Mouse (Mus musculus) gastrocnemius, adult 8-10 months (tissue): ENCODE data around the gene Tnfsf12. TPM values are rescaled to one million over a fixed set of nuclear protein-coding genes. Genes with fewer than 3 reads are reported as not detected.

Experiments used
- DNase-seq, 2 experiments: peaks; one replicate each; pipeline ENCODE4 v3.0.0; 2022; ENCODE audit warnings: low spot score in 2 of 2
- microRNA-seq: library from miRNA; unstranded; fragments of <30 nt; microRNA quantifications from one replicate; pipeline ENCODE4 v1.2.0, GENCODE M21; 2022
- total RNA-seq, 4 experiments: library from RNA; stranded (reverse); gene quantifications; 2 replicates each; pipeline ENCODE4 v1.2.4; 2022

The Tnfsf12 gene
- total RNA-seq, 4 experiments from 2014 or later, result 6.0 to 9.0 (median 7.1) TPM

DNA sequence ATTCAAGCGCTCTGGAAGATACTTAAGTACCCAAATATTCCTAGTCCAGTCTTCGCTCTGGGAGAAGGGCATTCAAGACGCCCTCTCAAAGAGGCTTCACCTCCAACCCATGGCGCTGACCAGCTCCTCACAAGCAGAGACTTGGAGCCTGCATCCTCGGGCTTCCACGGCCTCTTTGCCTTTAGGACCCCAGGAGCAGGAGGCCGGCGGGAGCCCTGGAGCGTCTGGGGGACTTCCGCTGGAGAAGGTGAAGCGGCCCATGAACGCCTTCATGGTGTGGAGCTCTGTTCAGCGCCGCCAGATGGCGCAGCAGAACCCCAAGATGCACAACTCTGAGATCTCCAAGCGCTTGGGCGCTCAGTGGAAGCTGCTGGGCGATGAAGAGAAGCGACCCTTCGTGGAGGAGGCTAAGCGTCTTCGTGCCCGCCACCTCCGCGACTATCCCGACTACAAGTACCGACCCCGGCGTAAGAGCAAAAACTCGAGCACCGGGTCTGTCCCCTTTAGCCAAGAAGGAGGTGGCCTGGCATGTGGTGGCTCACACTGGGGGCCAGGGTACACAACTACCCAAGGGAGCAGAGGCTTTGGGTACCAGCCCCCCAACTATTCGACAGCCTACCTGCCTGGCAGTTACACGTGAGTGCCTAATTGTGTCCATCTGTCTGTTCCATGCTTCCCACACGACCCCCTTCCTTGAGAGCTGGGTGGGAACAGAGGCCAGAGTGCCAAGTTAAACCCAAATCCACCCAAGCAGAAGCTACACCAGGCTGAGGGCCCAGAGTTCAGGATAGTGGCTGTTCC, 40.2 kb downstream of the Tnfsf12 start, which contains the start of gene Sox15:
Sox15 (plus strand) TSS at position 51 of the 801 bp plus-strand sequence.
- no peak for DNase-seq

DNA sequence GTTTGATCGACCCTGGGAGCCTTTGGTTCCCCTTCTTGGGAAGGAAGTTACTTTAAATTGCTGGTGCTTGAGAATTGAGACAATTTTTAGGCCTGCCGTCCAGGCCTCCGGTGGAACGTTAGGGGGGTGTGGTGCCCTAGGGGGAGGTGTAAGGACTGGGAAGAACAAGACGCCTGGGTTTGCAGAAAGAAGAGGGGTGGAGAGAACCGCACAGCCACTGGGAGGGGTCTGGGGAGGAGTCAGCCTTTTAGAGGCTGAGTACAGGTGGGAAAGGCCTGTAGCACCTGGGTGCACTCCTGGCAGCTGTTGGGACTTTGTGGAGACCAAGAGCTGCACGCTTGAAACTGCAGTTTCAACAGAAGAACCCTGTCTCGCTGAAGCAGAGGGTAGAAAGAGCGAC, 40.9 kb downstream of the Tnfsf12 start:
- DNase-seq, result no peak

- DNase-seq, result no peak
Measured at GRCm38 (mm10) chr11:69653399-69653798, 42.2 kb downstream of the Tnfsf12 start.

- no peak for DNase-seq
Measured at GRCm38 (mm10) chr11:69645860-69646259, 49.8 kb downstream of the Tnfsf12 start.

Small RNA genes lying within 50 kb of the gene (microRNA-seq; reads per million reads assigned to microRNA genes)
- gene Mir1934, result 4.2 reads per million

Other genes starting within 250 kb of the Tnfsf12 start
- gene Dnah2, start 146.7 kb downstream of the Tnfsf12 start, total RNA-seq, result under 1 TPM in 3 of 4 experiments, not detected in 1; 0.02 to 0.68 (median 0.05) TPM
- gene Efnb3, start 135.6 kb downstream of the Tnfsf12 start, total RNA-seq, result under 1 TPM; 0.31 to 0.46 (median 0.35) TPM
- 1 to 10 TPM; 3.3 to 4.4 (median 3.7) TPM for gene Wrap53, start 115.6 kb downstream of the Tnfsf12 start, total RNA-seq
- 10 to 100 TPM; 12.6 to 17.2 (median 13.8) TPM for gene Trp53, start 115.5 kb downstream of the Tnfsf12 start, total RNA-seq
- 100 to 1,000 TPM; 333 to 372 (median 353) TPM for gene Atp1b2, start 89.9 kb downstream of the Tnfsf12 start, total RNA-seq
- not detected for gene Shbg, start 77.9 kb downstream of the Tnfsf12 start, total RNA-seq
- gene Sat2, start 73.8 kb downstream of the Tnfsf12 start, total RNA-seq, result 1 to 10 TPM; 1.4 to 3.8 (median 2.7) TPM
- 100 to 1,000 TPM; 104 to 114 (median 108) TPM for gene Fxr2, start 62.9 kb downstream of the Tnfsf12 start, total RNA-seq
- gene Sox15, start 40.5 kb downstream of the Tnfsf12 start, total RNA-seq, result not detected
- gene Mpdu1, start 33.2 kb downstream of the Tnfsf12 start, total RNA-seq, result 1 to 10 TPM; 7.3 to 8.8 (median 8.3) TPM
- 1 to 10 TPM in 3 of 4 experiments, under 1 TPM in 1; 0.73 to 3.7 (median 1.4) TPM for gene Cd68, start 29.7 kb downstream of the Tnfsf12 start, total RNA-seq
- gene Eif4a1, start 23.4 kb downstream of the Tnfsf12 start, total RNA-seq, result 100 to 1,000 TPM in 1 of 4 experiments, 10 to 100 TPM in 3; 81.9 to 109 (median 91.5) TPM
- gene Senp3, start 13.8 kb downstream of the Tnfsf12 start, total RNA-seq, result 10 to 100 TPM; 25.7 to 29.4 (median 28.3) TPM
- gene Tnfsf13, start 10.1 kb downstream of the Tnfsf12 start, total RNA-seq, result under 1 TPM in 3 of 4 experiments, not detected in 1; 0.48 to 0.56 (median 0.54) TPM
- gene Tnfsfm13, start 249 bp upstream of the Tnfsf12 start, total RNA-seq, result 1 to 10 TPM; 1.3 to 1.7 (median 1.6) TPM
- 10 to 100 TPM; 27.8 to 38.4 (median 35.3) TPM for gene Polr2a, start 62.8 kb upstream of the Tnfsf12 start, total RNA-seq
- not detected for gene Slc35g3, start 66.1 kb upstream of the Tnfsf12 start, total RNA-seq
- gene Zbtb4, start 70.1 kb upstream of the Tnfsf12 start, total RNA-seq, result 10 to 100 TPM; 35.6 to 40.3 (median 38.5) TPM
- gene Chrnb1, start 100.1 kb upstream of the Tnfsf12 start, total RNA-seq, result 10 to 100 TPM; 25.2 to 33.8 (median 28.9) TPM
- gene Fgf11, start 106.0 kb upstream of the Tnfsf12 start, total RNA-seq, result 1 to 10 TPM; 2.5 to 5.8 (median 4.0) TPM
- under 1 TPM; 0.17 to 0.31 (median 0.24) TPM for gene Tmem102, start 109.8 kb upstream of the Tnfsf12 start, total RNA-seq
- gene Gm39566, start 119.4 kb upstream of the Tnfsf12 start, total RNA-seq, result not detected
- gene Spem2, start 122.6 kb upstream of the Tnfsf12 start, total RNA-seq, result not detected
- gene Spem1, start 126.3 kb upstream of the Tnfsf12 start, total RNA-seq, result not detected
- 1 to 10 TPM; 1.3 to 2.4 (median 1.7) TPM for gene Nlgn2, start 141.9 kb upstream of the Tnfsf12 start, total RNA-seq
- gene Tmem256, start 142.7 kb upstream of the Tnfsf12 start, total RNA-seq, result 100 to 1,000 TPM; 143 to 214 (median 181) TPM
- gene Plscr3, start 150.5 kb upstream of the Tnfsf12 start, total RNA-seq, result 10 to 100 TPM in 2 of 4 experiments, 1 to 10 TPM in 2; 8.7 to 10.6 (median 9.4) TPM
- gene Tnk1, start 162.9 kb upstream of the Tnfsf12 start, total RNA-seq, result under 1 TPM in 1 of 4 experiments, not detected in 3; 0.31 TPM
- gene Tmem95, start 182.2 kb upstream of the Tnfsf12 start, total RNA-seq, result not detected
- gene Kctd11, start 185.6 kb upstream of the Tnfsf12 start, total RNA-seq, result 1 to 10 TPM in 2 of 4 experiments, under 1 TPM in 2; 0.97 to 1.3 (median 1.1) TPM
- under 1 TPM in 3 of 4 experiments, not detected in 1; 0.15 to 0.21 (median 0.19) TPM for gene Acap1, start 199.7 kb upstream of the Tnfsf12 start, total RNA-seq
- gene 2810408A11Rik, start 205.1 kb upstream of the Tnfsf12 start, total RNA-seq, result 1 to 10 TPM in 1 of 4 experiments, under 1 TPM in 3; 0.22 to 1.1 (median 0.57) TPM
- 10 to 100 TPM; 21.6 to 31.3 (median 25.5) TPM for gene Neurl4, start 205.2 kb upstream of the Tnfsf12 start, total RNA-seq
- 10 to 100 TPM; 38.6 to 53.2 (median 50.3) TPM for gene Gps2, start 218.0 kb upstream of the Tnfsf12 start, total RNA-seq
- gene Eif5a, start 226.1 kb upstream of the Tnfsf12 start, total RNA-seq, result 100 to 1,000 TPM; 443 to 477 (median 467) TPM
- gene Ybx2, start 239.9 kb upstream of the Tnfsf12 start, total RNA-seq, result 10 to 100 TPM in 1 of 4 experiments, 1 to 10 TPM in 3; 8.5 to 11.4 (median 9.2) TPM